Mouse (Mus musculus): ENCODE results near the gene Fbxo46. TPM values are rescaled to one million over a fixed set of nuclear protein-coding genes. Genes with fewer than 3 reads are reported as not detected.

The Fbxo46 gene
- polyA plus RNA-seq, 1 experiment = 6.2 TPM

DNA sequence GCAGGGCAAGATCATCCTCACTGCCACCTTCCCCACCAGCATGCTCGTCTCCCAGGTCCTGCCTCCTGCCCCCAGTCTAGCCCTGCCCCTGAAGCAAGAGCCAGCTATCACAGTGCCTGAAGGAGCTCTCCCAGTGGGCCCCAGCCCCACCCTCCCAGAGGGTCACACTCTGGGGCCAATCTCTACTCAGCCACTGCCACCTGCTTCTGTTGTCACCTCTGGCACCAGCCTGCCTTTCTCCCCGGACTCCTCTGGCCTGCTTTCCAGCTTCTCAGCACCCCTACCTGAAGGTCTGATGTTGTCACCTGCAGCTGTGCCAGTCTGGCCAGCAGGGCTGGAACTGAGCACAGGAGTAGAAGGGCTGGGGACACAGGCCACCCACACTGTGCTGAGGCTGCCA, 22.4 kb upstream of the Fbxo46 start:
- TF ChIP-seq TCF3 (IDR thresholded peaks at IDR 0.05; ENCODE audit: insufficient read length, low read depth) (no peak), USF1 (IDR thresholded peaks at IDR 0.05; ENCODE audit: low read depth) (no peak), MYOD1 (IDR thresholded peaks at IDR 0.05; ENCODE audit: control insufficient read depth in 1 of 3, insufficient read length in 2 of 3, low read depth in 2 of 3) (no peak), E2F4 (IDR thresholded peaks at IDR 0.05; ENCODE audit: insufficient read depth) (no peak), REST (IDR thresholded peaks at IDR 0.05; ENCODE audit: insufficient read depth, insufficient read length) (no peak), POLR2A (IDR thresholded peaks at IDR 0.05; ENCODE audit: insufficient read length, low read depth) (no peak), TCF12 (IDR thresholded peaks at IDR 0.05; ENCODE audit: insufficient read depth, poor library complexity, severe bottlenecking) (no peak), SRF (IDR thresholded peaks at IDR 0.05; ENCODE audit: control insufficient read depth, insufficient read length, low read depth) (no peak), MAX (IDR thresholded peaks at IDR 0.05; ENCODE audit: low read depth) (no peak), MYOG (IDR thresholded peaks at IDR 0.05; ENCODE audit: control insufficient read depth in 1 of 3, insufficient read depth in 1 of 3, insufficient read length in 2 of 3, low read depth in 2 of 3) (no peak), POLR2AphosphoS2 (IDR thresholded peaks at IDR 0.05; ENCODE audit: insufficient read length, low read depth) (no peak), CEBPB (IDR thresholded peaks at IDR 0.05; ENCODE audit: insufficient read depth, poor library complexity, severe bottlenecking) (no peak)
- Histone ChIP-seq H3K27me3 (ENCODE audit: control insufficient read depth, insufficient read depth, insufficient read length) (no peaks in the 10 kb centered on the region), H3K4me2 (ENCODE audit: low read depth) (no peak overlapping the region), H3ac (ENCODE audit: control insufficient read depth, insufficient read length) (no peak overlapping the region), H3K36me3 (ENCODE audit: control insufficient read depth, insufficient read depth) (no peaks in the 10 kb centered on the region), H3K79me2 (ENCODE audit: control insufficient read depth, insufficient read depth) (no peaks in the 10 kb centered on the region), H3K4me3 (no peak overlapping the region)

DNA sequence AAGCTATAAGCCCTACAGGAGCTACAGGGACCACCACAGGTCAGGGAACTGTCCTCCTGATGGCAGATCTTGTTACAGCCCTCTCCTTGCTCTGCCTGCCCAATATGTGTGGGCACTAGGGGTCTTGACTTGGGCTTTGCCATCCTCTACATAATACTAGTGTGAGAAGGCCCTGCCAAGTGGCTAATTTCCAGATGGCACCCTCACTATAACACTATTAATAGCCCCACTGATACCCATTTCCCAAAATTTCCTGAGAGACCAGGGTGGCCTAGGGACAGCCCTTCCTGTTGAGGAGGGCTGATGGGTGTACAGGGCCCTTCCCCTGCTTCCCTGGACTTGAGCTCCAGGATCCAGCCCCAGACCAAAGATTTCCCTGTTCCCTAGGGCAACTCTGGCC, 21.8 kb upstream of the Fbxo46 start:
- Histone ChIP-seq H3K36me3 (ENCODE audit: control insufficient read depth, insufficient read depth) (no peaks in the 10 kb centered on the region), H3K4me2 (ENCODE audit: low read depth) (no peak overlapping the region), H3K79me2 (ENCODE audit: control insufficient read depth, insufficient read depth) (no peaks in the 10 kb centered on the region), H3K4me3 (no peak overlapping the region), H3ac (ENCODE audit: control insufficient read depth, insufficient read length) (no peak overlapping the region), H3K27me3 (ENCODE audit: control insufficient read depth, insufficient read depth, insufficient read length) (no peaks in the 10 kb centered on the region)
- TF ChIP-seq REST (IDR thresholded peaks at IDR 0.05; ENCODE audit: insufficient read depth, insufficient read length) (no peak), POLR2AphosphoS2 (IDR thresholded peaks at IDR 0.05; ENCODE audit: insufficient read length, low read depth) (no peak), USF1 (IDR thresholded peaks at IDR 0.05; ENCODE audit: low read depth) (no peak), SRF (IDR thresholded peaks at IDR 0.05; ENCODE audit: control insufficient read depth, insufficient read length, low read depth) (no peak), CEBPB (IDR thresholded peaks at IDR 0.05; ENCODE audit: insufficient read depth, poor library complexity, severe bottlenecking) (no peak), MYOG (IDR thresholded peaks at IDR 0.05; ENCODE audit: control insufficient read depth in 1 of 3, insufficient read depth in 1 of 3, insufficient read length in 2 of 3, low read depth in 2 of 3) (no peak), MAX (IDR thresholded peaks at IDR 0.05; ENCODE audit: low read depth) (no peak)

DNA sequence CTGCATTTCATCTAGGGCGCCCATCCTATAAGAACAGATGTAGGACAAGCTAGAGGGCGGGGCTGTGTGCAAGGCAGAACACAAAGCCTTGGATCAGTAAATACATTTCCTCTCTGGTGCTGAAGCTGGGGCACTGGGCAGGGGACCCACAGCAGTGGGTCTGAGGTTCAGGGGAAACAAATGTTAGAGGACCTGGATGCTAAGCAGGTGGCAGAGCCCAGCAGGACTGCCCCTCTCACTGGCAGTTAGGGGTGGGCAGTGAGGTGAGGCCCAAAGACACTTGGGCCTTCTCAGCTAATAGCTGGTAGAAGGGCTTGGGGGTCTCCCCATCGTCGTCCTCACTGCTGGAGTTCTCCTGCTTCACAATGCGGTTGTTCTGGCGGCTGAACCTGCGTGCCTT, 20.8 kb upstream of the Fbxo46 start:
- H3K27me3 ChIP-seq (ENCODE audit: control insufficient read depth, insufficient read depth, insufficient read length) = no peaks in the 10 kb centered on the region
- H3K79me2 ChIP-seq (ENCODE audit: control insufficient read depth, insufficient read depth) = no peaks in the 10 kb centered on the region
- H3ac ChIP-seq (ENCODE audit: control insufficient read depth, insufficient read length) = no peak overlapping the region
- TF ChIP-seq TCF3 (IDR thresholded peaks at IDR 0.05; ENCODE audit: insufficient read length, low read depth) (no peak), MAX (IDR thresholded peaks at IDR 0.05; ENCODE audit: low read depth) (no peak), USF1 (IDR thresholded peaks at IDR 0.05; ENCODE audit: low read depth) (no peak)
- H3K4me3 ChIP-seq = no peak overlapping the region
- H3K36me3 ChIP-seq (ENCODE audit: control insufficient read depth, insufficient read depth) = no peaks in the 10 kb centered on the region
- no peak overlapping the region for H3K4me2 ChIP-seq (ENCODE audit: low read depth)

DNA sequence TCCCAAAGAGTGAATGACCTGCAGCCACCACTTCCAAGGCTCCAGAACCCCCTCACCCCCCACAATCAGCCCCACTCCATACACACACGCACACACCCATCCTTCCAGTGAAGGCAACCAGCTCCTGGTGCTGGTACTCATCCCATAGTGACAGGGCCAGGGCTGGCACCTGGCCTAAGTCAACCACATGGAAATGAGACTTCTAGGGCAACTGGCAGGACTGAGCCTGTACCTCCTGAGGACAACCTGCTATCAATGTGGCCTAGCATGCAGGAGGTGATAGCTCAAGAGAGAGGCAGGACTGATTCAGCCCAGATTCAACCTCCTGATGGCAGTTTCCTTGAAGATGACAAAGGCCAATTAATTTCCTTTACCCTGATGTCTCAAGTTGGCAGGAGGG, 19.4 kb upstream of the Fbxo46 start:
- Histone ChIP-seq H3ac (ENCODE audit: control insufficient read depth, insufficient read length) (no peak overlapping the region), H3K4me2 (ENCODE audit: low read depth) (no peak overlapping the region), H3K36me3 (ENCODE audit: control insufficient read depth, insufficient read depth) (no peaks in the 10 kb centered on the region), H3K27me3 (ENCODE audit: control insufficient read depth, insufficient read depth, insufficient read length) (no peaks in the 10 kb centered on the region), H3K79me2 (ENCODE audit: control insufficient read depth, insufficient read depth) (no peaks in the 10 kb centered on the region), H3K4me3 (no peak overlapping the region)
- TF ChIP-seq CEBPB (IDR thresholded peaks at IDR 0.05; ENCODE audit: insufficient read depth, poor library complexity, severe bottlenecking) (no peak), MYOD1 (IDR thresholded peaks at IDR 0.05; ENCODE audit: control insufficient read depth in 1 of 3, insufficient read length in 2 of 3, low read depth in 2 of 3) (no peak), MYOG (IDR thresholded peaks at IDR 0.05; ENCODE audit: control insufficient read depth in 1 of 3, insufficient read depth in 1 of 3, insufficient read length in 2 of 3, low read depth in 2 of 3) (no peak), POLR2A (IDR thresholded peaks at IDR 0.05; ENCODE audit: insufficient read length, low read depth) (no peak), TCF3 (IDR thresholded peaks at IDR 0.05; ENCODE audit: insufficient read length, low read depth) (no peak), MAX (IDR thresholded peaks at IDR 0.05; ENCODE audit: low read depth) (no peak), SRF (IDR thresholded peaks at IDR 0.05; ENCODE audit: control insufficient read depth, insufficient read length, low read depth) (no peak), E2F4 (IDR thresholded peaks at IDR 0.05; ENCODE audit: insufficient read depth) (no peak), POLR2AphosphoS2 (IDR thresholded peaks at IDR 0.05; ENCODE audit: insufficient read length, low read depth) (no peak), USF1 (IDR thresholded peaks at IDR 0.05; ENCODE audit: low read depth) (no peak), TCF12 (IDR thresholded peaks at IDR 0.05; ENCODE audit: insufficient read depth, poor library complexity, severe bottlenecking) (no peak), REST (IDR thresholded peaks at IDR 0.05; ENCODE audit: insufficient read depth, insufficient read length) (no peak)

DNA sequence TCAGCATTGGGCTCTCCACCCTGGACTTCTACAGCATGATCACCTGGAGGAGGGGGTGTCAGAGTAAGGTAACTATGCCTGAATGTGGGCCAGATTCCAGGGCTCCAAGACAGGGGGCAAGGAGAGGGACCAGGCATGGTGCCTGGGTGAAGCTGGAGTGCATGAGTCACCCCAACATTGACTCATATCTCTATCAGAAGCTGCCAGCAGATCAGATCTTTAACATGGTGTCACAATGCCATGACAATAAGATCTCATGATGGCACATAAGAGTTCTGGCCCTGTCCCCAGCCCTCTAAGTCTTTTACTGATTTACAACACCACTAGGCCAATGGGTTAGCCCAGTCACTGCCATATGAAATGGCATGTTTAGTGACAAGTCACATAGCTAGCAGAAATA, 15.9 kb upstream of the Fbxo46 start:
- no peak overlapping the region for H3K4me2 ChIP-seq (ENCODE audit: low read depth)

More for the DNA sequence above, 15.9 kb upstream of the Fbxo46 start:
- Histone ChIP-seq H3K79me2 (ENCODE audit: control insufficient read depth, insufficient read depth) (no peaks in the 10 kb centered on the region), H3K36me3 (ENCODE audit: control insufficient read depth, insufficient read depth) (no peaks in the 10 kb centered on the region), H3K27me3 (ENCODE audit: control insufficient read depth, insufficient read depth, insufficient read length) (no peaks in the 10 kb centered on the region), H3ac (ENCODE audit: control insufficient read depth, insufficient read length) (no peak overlapping the region), H3K4me3 (no peak overlapping the region)
- TF ChIP-seq MAX (IDR thresholded peaks at IDR 0.05; ENCODE audit: low read depth) (no peak), MYOG (IDR thresholded peaks at IDR 0.05; ENCODE audit: control insufficient read depth in 1 of 3, insufficient read depth in 1 of 3, insufficient read length in 2 of 3, low read depth in 2 of 3) (no peak), MYOD1 (IDR thresholded peaks at IDR 0.05; ENCODE audit: control insufficient read depth in 1 of 3, insufficient read length in 2 of 3, low read depth in 2 of 3) (no peak), CEBPB (IDR thresholded peaks at IDR 0.05; ENCODE audit: insufficient read depth, poor library complexity, severe bottlenecking) (no peak), TCF3 (IDR thresholded peaks at IDR 0.05; ENCODE audit: insufficient read length, low read depth) (no peak), POLR2A (IDR thresholded peaks at IDR 0.05; ENCODE audit: insufficient read length, low read depth) (no peak), POLR2AphosphoS2 (IDR thresholded peaks at IDR 0.05; ENCODE audit: insufficient read length, low read depth) (no peak), USF1 (IDR thresholded peaks at IDR 0.05; ENCODE audit: low read depth) (no peak), E2F4 (IDR thresholded peaks at IDR 0.05; ENCODE audit: insufficient read depth) (no peak)

Measured in myocyte (in vitro differentiated cells).